Mouse (Mus musculus): Measurements from ENCODE around the gene 1110051M20Rik.
"Not testable (repeated sequence)": the region's sequence is repeated elsewhere in the genome, so short reads cannot be mapped to it uniquely, and the experiment has no call there.

1110051M20Rik gene

DNA sequence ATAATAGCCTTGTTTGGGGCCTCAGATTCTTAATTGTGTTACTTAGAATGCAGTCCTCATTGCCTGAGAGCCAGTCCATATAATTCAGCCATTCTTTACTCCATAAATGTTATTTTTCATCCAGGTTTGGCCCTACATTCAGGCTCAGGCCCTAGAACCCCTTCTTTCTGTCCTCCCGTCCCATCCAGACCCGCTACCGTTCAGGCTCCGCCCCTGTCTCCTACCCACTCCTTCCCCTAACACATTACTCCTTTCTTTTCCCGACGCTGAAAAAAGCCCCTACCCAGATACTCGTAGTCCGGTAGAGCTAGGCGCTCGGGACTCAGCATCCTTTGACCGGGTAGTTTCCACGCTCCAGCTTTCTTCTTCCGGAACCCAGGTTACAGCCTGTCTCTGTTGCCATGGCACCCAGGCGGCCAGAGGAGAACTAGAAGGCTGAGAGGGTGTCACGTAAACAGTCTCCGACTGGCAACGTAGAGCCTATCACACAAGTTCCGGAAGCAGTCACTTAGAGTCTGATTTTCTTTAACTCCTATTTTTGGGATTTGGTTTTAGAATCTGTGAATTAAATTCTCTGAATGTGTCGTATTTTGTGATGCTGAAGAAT, at the start of gene 1110051M20Rik:
Gene 1110051M20Rik, minus strand, starts transcription at position 419 of the 607 bp plus-strand sequence.
- peak; percentile 87 for DNase-seq (ENCODE audit: low read depth, low spot score)

GRCm38 (mm10) chr2:91493981-91494380, 49.5 kb upstream of the 1110051M20Rik start:
- no peak for DNase-seq (ENCODE audit: low read depth, low spot score)

DNA sequence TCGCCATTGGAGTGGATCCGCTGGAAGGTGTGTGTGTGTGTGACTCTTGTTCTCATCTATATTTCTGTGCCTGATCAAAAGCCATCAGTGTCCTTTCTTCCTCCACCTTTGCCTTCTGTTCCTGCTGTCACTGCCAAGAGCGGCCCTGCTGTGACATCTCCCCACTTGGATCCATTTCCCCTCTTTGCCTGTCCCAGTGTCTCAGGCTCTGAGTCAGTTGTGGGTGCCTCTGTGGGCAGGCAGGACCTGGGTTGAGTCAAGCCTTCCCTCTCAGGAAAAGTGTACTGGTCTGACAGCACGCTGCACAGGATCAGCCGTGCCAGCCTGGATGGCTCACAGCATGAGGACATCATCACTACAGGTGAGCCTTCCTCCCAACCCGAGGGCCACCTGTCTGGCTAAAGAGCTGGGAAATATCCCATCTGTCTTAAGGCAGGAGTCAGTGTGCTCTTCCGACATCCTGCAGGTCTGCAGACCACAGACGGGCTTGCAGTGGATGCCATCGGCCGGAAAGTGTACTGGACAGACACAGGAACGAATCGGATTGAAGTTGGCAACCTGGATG, 47.6 kb upstream of the 1110051M20Rik start:
- DNase-seq (ENCODE audit: low read depth, low spot score): no peak

DNA sequence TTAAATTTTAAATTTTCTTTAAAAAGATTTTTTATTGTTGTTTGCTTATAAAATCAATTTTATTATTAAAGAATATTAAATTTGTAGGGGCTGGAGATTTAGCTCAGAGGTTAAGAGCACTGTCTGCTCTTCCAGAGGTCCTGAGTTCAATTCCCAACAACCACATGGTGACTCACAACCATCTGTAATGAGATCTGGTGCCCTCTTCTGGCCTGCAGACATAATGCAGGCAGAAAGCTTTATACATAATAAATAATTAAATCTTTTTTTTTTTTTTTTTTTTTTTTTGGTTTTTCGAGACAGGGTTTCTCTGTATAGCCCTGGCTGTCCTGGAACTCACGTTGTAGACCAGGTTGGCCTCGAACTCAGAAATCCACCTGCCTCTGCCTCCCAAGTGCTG, 42.8 kb upstream of the 1110051M20Rik start:
- DNase-seq (ENCODE audit: low read depth, low spot score): not testable (repeated sequence)

DNA sequence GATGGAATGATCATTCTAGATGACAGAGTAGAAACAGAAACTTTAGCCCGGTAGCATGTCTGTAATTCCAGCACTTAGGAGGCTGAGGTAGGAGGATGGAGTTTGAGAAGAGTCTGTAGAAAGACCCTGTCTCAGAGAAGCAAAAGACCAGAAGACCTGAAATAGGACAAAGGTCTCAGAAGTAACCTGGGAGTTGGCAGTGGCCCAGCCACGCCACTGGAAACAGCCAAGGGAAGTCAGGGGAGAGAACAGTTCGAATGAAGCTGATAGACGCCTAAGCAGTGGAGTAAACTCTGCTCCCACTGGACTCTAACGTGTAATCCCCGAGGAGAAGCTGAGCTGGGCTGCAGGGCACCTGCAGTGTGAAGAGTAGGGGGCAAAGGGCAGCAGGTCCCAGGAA, 40.8 kb upstream of the 1110051M20Rik start:
- no peak for DNase-seq (ENCODE audit: low read depth, low spot score)

DNA sequence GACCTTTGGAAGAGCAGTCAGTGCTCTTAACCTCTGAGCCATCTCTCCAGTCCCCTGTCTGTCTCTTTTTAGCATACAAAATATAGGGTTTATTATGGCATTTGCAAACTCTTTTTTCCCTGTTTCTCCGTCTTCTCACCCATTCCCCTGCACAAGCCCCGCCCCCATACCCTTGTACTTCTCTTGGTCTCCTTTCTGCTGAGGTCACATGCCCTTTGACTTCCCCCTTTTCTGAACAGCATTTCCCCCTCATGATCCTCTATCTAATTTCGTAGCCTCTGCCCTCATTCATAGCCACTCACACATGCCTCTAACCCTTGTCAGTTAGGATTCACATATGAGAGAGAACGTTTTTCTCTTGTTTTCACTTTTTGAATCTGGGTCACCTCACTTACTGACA, 40.2 kb upstream of the 1110051M20Rik start:
- DNase-seq (ENCODE audit: low read depth, low spot score): no peak

GRCm38 (mm10) chr2:91480805-91481514, 36.5 kb upstream of the 1110051M20Rik start:
- no peak for DNase-seq (ENCODE audit: low read depth, low spot score)

DNA sequence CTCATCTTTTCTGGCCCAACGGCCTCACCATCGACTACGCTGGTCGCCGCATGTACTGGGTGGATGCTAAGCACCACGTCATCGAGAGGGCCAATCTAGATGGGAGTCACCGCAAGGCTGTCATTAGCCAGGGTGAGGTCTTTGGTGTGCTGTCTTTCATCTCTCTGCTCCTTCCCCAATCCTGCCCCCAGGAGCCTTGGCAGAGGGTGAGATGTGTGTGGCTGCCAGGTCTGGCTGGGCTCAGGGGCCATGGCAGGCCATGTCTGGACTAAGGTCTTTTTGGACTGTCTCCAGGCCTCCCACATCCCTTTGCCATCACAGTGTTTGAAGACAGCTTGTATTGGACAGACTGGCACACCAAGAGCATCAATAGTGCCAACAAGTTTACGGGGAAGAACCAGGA, 35.9 kb upstream of the 1110051M20Rik start:
- DNase-seq (ENCODE audit: low read depth, low spot score): no peak

DNA sequence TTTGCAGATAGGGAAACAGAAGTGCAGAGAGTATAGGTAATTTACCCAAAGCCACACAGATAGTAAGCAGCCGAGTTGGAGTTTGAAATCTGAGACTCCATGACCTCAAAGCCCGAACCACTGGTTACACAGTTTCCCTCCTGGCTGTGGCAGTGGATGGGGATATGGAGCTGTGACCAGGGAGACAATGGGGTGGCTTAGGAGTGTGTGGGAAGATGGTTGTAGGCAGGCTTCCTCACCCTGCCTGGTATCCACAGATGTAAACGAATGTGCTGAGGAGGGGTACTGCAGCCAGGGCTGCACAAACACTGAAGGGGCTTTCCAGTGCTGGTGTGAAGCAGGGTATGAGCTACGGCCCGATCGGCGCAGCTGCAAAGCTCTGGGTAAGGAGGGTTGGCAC, 32.3 kb upstream of the 1110051M20Rik start:
- no peak for DNase-seq (ENCODE audit: low read depth, low spot score)

- DNase-seq (ENCODE audit: low read depth, low spot score): no peak
Observed at GRCm38 (mm10) chr2:91476251-91476661, 31.8 kb upstream of the 1110051M20Rik start.

DNA sequence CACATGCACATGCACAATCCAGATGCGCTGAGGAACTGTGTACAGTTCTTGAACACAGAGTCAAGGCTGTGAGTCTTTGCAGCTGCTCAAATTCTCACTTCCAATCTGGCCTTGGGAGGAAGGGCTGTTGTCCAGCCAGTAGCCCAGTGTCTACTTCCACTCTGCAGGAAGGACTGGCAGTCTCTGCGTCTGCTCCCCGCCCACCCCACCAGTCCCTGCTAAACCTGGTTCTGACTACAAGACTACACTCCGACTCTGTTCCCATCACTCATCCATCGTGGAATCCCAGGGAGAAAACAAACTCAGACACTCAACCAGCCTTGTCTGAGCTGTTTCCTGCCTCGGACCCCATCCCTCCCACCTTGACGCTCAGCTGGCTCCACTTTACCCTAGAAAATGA, 31.3 kb upstream of the 1110051M20Rik start:
- DNase-seq (ENCODE audit: low read depth, low spot score): no peak

DNA sequence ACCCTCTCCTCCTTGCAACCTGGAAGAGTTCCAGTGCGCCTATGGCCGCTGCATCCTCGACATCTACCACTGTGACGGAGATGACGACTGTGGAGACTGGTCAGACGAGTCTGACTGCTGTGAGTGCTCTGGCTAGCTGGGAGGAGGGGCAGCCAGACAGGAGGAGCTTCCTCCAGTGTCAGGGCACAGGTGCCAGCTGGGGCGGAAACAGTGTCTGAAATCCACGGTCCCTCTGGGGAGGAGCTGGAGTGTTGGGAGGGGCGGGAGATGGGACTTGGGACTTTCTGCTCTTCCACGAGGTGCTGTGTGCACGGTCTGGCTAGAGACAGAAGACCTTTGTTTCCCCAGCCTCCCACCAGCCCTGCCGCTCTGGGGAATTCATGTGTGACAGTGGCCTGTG, 29.9 kb upstream of the 1110051M20Rik start:
- no peak for DNase-seq (ENCODE audit: low read depth, low spot score)

- DNase-seq (ENCODE audit: low read depth, low spot score): no peak
Observed at GRCm38 (mm10) chr2:91470055-91470647, 25.6 kb upstream of the 1110051M20Rik start.

- DNase-seq (ENCODE audit: low read depth, low spot score): no peak
Observed at GRCm38 (mm10) chr2:91467613-91468012, 23.1 kb upstream of the 1110051M20Rik start.

DNA sequence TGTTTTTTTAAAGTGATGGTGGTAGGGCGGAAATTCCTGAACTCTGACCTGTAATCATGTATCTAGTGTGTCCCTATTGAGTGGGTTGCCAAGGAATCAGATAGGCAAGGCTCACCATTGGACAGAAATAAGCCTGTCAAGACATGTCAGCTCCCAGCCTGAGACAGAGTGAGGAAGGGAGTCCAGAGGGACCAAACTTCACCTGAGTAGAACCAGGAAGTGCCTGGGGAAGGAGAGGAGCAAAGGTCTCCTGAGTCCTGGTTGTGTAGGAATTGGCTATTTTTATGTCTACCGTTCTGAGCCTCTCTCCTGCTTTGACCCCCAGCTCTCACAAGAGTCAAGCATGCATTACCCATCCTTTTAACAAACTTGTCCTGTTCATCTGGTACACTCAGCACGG, 21.4 kb upstream of the 1110051M20Rik start:
- no peak for DNase-seq (ENCODE audit: low read depth, low spot score)

GRCm38 (mm10) chr2:91462681-91463080, 18.2 kb upstream of the 1110051M20Rik start:
- no peak for DNase-seq (ENCODE audit: low read depth, low spot score)

DNA sequence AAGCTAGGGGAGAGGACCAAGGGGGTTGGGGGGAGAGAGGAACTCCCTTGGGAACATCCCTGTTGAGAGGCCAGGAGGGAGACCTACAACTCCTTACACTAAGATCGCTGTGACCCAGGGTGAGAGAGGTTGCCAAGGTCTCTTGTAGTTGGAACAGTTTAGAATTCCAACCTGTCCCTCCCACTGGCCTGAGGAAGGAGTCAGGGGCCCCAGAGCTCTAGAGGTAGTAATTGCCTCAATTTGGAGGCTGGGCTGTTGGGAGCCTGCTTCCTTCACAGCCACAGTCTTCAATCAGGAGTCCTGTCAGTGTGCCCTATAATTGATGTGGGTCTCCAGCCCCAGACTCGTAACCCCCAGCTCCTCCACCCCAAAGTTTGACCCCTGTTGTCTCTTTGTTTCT, 17.7 kb upstream of the 1110051M20Rik start:
- DNase-seq (ENCODE audit: low read depth, low spot score): no peak

DNA sequence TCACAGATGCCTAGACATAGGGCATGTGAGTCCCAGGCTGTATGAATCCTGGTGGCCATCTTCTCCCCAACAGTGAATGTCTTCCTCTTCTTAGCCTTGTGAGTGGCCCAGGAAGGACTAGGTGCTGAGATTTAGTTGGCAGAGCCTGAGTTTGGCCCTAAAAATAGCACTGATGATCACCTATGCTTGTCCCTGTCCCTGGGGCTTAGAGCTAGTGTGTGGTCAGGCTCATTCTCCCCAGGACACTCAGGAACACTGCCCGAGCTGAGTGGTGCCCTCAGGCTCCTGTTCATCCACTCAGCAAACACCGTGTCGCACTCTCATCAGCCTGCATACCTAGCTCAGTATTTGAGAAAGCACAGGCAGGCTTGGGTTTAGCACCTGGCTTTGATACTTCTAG, 16.8 kb upstream of the 1110051M20Rik start:
- no peak for DNase-seq (ENCODE audit: low read depth, low spot score)

- DNase-seq (ENCODE audit: low read depth, low spot score): no peak
Observed at GRCm38 (mm10) chr2:91460771-91461170, 16.3 kb upstream of the 1110051M20Rik start.

DNA sequence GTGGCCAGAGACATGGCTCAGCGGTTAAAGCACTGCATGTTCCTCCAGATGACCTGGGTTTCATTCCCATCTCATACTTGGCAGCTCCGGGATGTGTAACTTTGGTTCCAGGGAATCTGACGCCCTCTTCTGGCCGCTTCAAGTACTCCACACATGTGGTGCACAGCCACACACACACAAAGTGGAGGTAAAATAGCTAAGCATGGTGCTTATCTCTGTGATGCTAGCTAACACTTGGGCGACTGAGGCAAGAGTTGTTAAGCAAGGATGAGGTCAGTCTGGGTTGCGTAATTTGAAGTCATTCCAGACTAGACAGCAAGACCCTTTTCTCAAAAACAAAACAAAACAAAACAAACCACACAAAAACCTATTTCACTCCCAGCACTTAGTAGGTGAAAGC, 15.6 kb upstream of the 1110051M20Rik start:
- DNase-seq (ENCODE audit: low read depth, low spot score): no peak

- no peak for DNase-seq (ENCODE audit: low read depth, low spot score)
Observed at GRCm38 (mm10) chr2:91458673-91459391, 14.3 kb upstream of the 1110051M20Rik start.

DNA sequence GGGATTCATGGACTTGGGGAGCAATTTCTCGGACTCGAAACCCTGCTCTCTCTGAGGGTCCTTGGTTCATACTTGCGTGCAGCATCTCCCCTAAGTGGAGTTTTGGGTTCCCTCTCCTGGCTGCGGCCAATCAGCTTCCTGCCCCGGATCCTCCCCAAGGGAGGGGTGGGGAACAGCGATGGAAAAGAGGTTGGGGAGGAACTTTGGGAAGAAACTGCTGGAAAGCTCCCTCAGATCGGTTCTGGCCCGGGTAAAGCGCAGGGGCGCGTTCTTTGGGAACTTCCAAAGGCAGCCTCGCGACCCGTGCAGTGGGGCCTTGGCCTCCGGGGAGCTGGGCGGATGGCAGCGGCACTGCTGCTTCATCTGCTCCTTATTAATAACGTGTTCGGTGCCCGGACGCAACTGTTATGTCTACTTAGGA, 13.8 kb upstream of the 1110051M20Rik start:
- no peak for DNase-seq (ENCODE audit: low read depth, low spot score)

Measured in retina, adult 2 months (tissue).